Mouse (Mus musculus) R1 (cell line): ENCODE data around the gene Mrps23.

Experiments
- DNase-seq: peaks from one replicate; pipeline ENCODE4 v3.0.0-alpha.2; 2018; ENCODE audit warnings: low read depth, low spot score

Gene Mrps23

GRCm38 (mm10) chr11:88207697-88208096 is 3.5 kb downstream of the Mrps23 start:
- no peak for DNase-seq

- no peak for DNase-seq
Observed at GRCm38 (mm10) chr11:88211824-88212582, 7.8 kb downstream of the Mrps23 start.

GRCm38 (mm10) chr11:88213757-88214156 is 9.6 kb downstream of the Mrps23 start:
- no peak for DNase-seq

- DNase-seq: peak; percentile 78
Observed at GRCm38 (mm10) chr11:88214881-88215831, 11.0 kb downstream of the Mrps23 start.

GRCm38 (mm10) chr11:88216231-88216685 is 12.1 kb downstream of the Mrps23 start:
- peak; percentile 55 for DNase-seq

- no peak for DNase-seq
Observed at GRCm38 (mm10) chr11:88218155-88218554, 14.0 kb downstream of the Mrps23 start.

GRCm38 (mm10) chr11:88218586-88218985 is 14.4 kb downstream of the Mrps23 start:
- DNase-seq: no peak

GRCm38 (mm10) chr11:88221929-88222475 is 17.8 kb downstream of the Mrps23 start:
- DNase-seq: no peak

GRCm38 (mm10) chr11:88227001-88227957 is 23.1 kb downstream of the Mrps23 start:
- no peak for DNase-seq

- DNase-seq: no peak
Observed at GRCm38 (mm10) chr11:88231213-88231790, 27.1 kb downstream of the Mrps23 start.

- no peak for DNase-seq
Observed at GRCm38 (mm10) chr11:88233528-88234427, 29.6 kb downstream of the Mrps23 start.

- DNase-seq: no peak
Observed at GRCm38 (mm10) chr11:88234789-88235188, 30.6 kb downstream of the Mrps23 start.

- no peak for DNase-seq
Observed at GRCm38 (mm10) chr11:88235221-88236203, 31.3 kb downstream of the Mrps23 start.

GRCm38 (mm10) chr11:88240275-88240674 is 36.1 kb downstream of the Mrps23 start:
- DNase-seq: no peak

GRCm38 (mm10) chr11:88240736-88241353 is 36.7 kb downstream of the Mrps23 start:
- DNase-seq: peak; percentile 79

- no peak for DNase-seq
Observed at GRCm38 (mm10) chr11:88241468-88242301, 37.5 kb downstream of the Mrps23 start.

- DNase-seq: no peak
Observed at GRCm38 (mm10) chr11:88245581-88246170, 41.5 kb downstream of the Mrps23 start.
